Mouse (Mus musculus) myocyte (in vitro differentiated cells): Measurements from ENCODE around the gene Frmd8. TPM values are rescaled to one million over a fixed set of nuclear protein-coding genes. Genes with fewer than 3 reads are reported as not detected.

Experiments
- H3K27me3 ChIP-seq: one replicate; pipeline ENCODE4 v1.6.1; 2011; ENCODE audit not compliant: control insufficient read depth, insufficient read depth, insufficient read length
- H3K36me3 ChIP-seq: one replicate; pipeline ENCODE4 v1.6.1; 2011; ENCODE audit not compliant: control insufficient read depth, insufficient read depth
- H3K4me2 ChIP-seq: one replicate; pipeline ENCODE4 v1.6.1; 2011; ENCODE audit warnings: low read depth, control low read depth
- H3K4me3 ChIP-seq: one replicate; pipeline ENCODE4 v1.5.1; 2011; ENCODE audit warnings: mild to moderate bottlenecking, control low read depth, moderate library complexity
- H3K79me2 ChIP-seq: one replicate; pipeline ENCODE4 v1.6.1; 2011; ENCODE audit not compliant: control insufficient read depth, insufficient read depth
- H3ac ChIP-seq: one replicate; pipeline ENCODE4 v1.6.1; 2011; ENCODE audit not compliant: control insufficient read depth, insufficient read length
- CEBPB ChIP-seq: IDR thresholded peaks from 2 replicates; pipeline ENCODE4 v1.6.1; 2011; ENCODE audit warnings: mild to moderate bottlenecking, moderate library complexity; ENCODE audit not compliant: poor library complexity, insufficient read depth, severe bottlenecking
- E2F4 ChIP-seq: IDR thresholded peaks from one replicate; pipeline ENCODE4 v1.6.1; 2011; ENCODE audit warnings: mild to moderate bottlenecking, control low read depth, moderate library complexity; ENCODE audit not compliant: insufficient read depth
- MAX ChIP-seq: IDR thresholded peaks from one replicate; pipeline ENCODE4 v1.6.1; 2011; ENCODE audit warnings: low read depth, mild to moderate bottlenecking, control low read depth
- MYOD1 ChIP-seq, 3 experiments: IDR thresholded peaks; one replicate each; pipeline ENCODE4 v1.6.1; 2011; ENCODE audit warnings: control low read depth in 2 of 3, low read depth in 2 of 3, mild to moderate bottlenecking in 2 of 3, moderate library complexity in 1 of 3; ENCODE audit not compliant: insufficient read length in 2 of 3, control insufficient read depth in 1 of 3
- MYOG ChIP-seq, 3 experiments: IDR thresholded peaks; one replicate each; pipeline ENCODE4 v1.6.1; 2011; ENCODE audit warnings: control low read depth in 2 of 3, low read depth in 2 of 3, mild to moderate bottlenecking in 2 of 3; ENCODE audit not compliant: insufficient read length in 2 of 3, control insufficient read depth in 1 of 3, insufficient read depth in 1 of 3
- POLR2A ChIP-seq: IDR thresholded peaks from one replicate; pipeline ENCODE4 v1.6.1; 2011; ENCODE audit warnings: low read depth, mild to moderate bottlenecking, control low read depth, moderate library complexity; ENCODE audit not compliant: insufficient read length
- POLR2AphosphoS2 ChIP-seq: IDR thresholded peaks from one replicate; pipeline ENCODE4 v1.6.1; 2011; ENCODE audit warnings: low read depth, control low read depth; ENCODE audit not compliant: insufficient read length
- REST ChIP-seq: IDR thresholded peaks from one replicate; pipeline ENCODE4 v1.6.1; 2011; ENCODE audit warnings: mild to moderate bottlenecking, control low read depth, moderate library complexity; ENCODE audit not compliant: insufficient read depth, insufficient read length
- SRF ChIP-seq: IDR thresholded peaks from one replicate; pipeline ENCODE4 v1.6.1; 2011; ENCODE audit warnings: low read depth; ENCODE audit not compliant: control insufficient read depth, insufficient read length
- TCF12 ChIP-seq: IDR thresholded peaks from one replicate; pipeline ENCODE4 v1.6.1; 2011; ENCODE audit warnings: mild to moderate bottlenecking, control low read depth; ENCODE audit not compliant: poor library complexity, insufficient read depth, severe bottlenecking
- TCF3 ChIP-seq: IDR thresholded peaks from one replicate; pipeline ENCODE4 v1.6.1; 2011; ENCODE audit warnings: low read depth, control low read depth; ENCODE audit not compliant: insufficient read length
- USF1 ChIP-seq: IDR thresholded peaks from one replicate; pipeline ENCODE4 v1.6.1; 2011; ENCODE audit warnings: low read depth, mild to moderate bottlenecking, control low read depth, moderate library complexity
- polyA plus RNA-seq: library from polyadenylated mRNA; unstranded; fragments of >200 nt; fragmentation: generic; extraction: Trizol; gene quantifications from one replicate; pipeline ENCODE4 v1.2.1, GENCODE M21; 2012; ENCODE audit warnings: missing spikeins

Gene Frmd8
- polyA plus RNA-seq, 1 experiment: 22.3 TPM

DNA sequence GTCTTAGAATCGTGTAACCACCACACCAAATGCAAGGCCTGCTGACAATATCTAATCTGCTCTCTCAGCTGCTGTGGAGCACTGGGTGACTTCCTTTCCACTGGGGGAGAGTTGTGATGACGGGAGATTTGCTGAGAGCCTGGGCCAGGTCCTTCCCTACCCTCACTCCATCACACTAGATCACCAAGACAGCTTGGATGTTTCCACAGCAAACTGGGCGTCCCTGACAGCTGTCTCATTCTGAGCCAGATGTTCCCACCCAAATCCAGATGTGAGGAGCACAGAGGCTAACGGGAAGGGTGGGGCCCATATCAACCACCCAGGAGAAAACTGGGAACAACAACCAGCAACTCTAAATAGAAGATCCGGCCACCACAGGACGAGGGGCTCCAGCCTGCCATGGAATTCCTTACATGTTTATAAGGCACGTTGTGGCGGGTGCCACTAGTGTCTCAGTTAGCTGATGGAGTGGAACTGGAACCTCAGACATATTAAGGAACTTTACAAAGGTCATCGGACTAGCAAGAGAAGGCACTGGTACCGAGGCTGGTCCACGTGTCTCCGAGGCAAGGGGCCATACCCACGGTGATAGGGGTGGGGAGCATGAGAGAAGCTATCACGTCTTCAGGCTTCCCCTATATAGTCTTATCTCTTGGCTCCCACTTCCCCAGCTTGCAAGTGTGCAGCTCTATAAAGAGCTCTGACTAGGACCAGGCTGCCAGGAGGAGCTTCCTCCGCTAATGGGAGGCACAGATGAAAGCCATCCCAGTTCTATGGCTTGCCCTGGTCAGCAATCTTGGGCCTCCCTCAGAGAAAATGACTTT is 47.3 kb upstream of the Frmd8 start:
- Histone ChIP-seq H3K79me2 (peaks cover 26% of the 10 kb centered on the region), H3K4me2 (peak overlapping the region; percentile 49), H3K4me3 (no peak overlapping the region), H3K27me3 (no peaks in the 10 kb centered on the region), H3ac (no peak overlapping the region), H3K36me3 (peaks cover 8% of the 10 kb centered on the region)
- TF ChIP-seq MYOD1 (IDR thresholded peaks at IDR 0.05; ENCODE audit: control insufficient read depth in 1 of 3, insufficient read length in 2 of 3, low read depth in 2 of 3) (no peak), USF1 (no peak), E2F4 (no peak), SRF (no peak), TCF3 (no peak), MYOG (IDR thresholded peaks at IDR 0.05; ENCODE audit: control insufficient read depth in 1 of 3, insufficient read depth in 1 of 3, insufficient read length in 2 of 3, low read depth in 2 of 3) (no peak), POLR2AphosphoS2 (no peak), MAX (no peak), TCF12 (no peak), POLR2A (no peak), REST (no peak), CEBPB (no peak)

GRCm38 (mm10) chr19:5921715-5922114 is 46.6 kb upstream of the Frmd8 start:
- TF ChIP-seq CEBPB (no peak), POLR2AphosphoS2 (no peak), TCF3 (no peak), MAX (no peak), MYOG (IDR thresholded peaks at IDR 0.05; ENCODE audit: control insufficient read depth in 1 of 3, insufficient read depth in 1 of 3, insufficient read length in 2 of 3, low read depth in 2 of 3) (no peak), SRF (no peak), TCF12 (no peak)
- H3K27me3 ChIP-seq: no peaks in the 10 kb centered on the region
- peaks cover 26% of the 10 kb centered on the region for H3K79me2 ChIP-seq
- H3K36me3 ChIP-seq: peaks cover 14% of the 10 kb centered on the region
- no peak overlapping the region for H3K4me3 ChIP-seq
- peak overlapping the region; percentile 49 for H3K4me2 ChIP-seq
- H3ac ChIP-seq: no peak overlapping the region

DNA sequence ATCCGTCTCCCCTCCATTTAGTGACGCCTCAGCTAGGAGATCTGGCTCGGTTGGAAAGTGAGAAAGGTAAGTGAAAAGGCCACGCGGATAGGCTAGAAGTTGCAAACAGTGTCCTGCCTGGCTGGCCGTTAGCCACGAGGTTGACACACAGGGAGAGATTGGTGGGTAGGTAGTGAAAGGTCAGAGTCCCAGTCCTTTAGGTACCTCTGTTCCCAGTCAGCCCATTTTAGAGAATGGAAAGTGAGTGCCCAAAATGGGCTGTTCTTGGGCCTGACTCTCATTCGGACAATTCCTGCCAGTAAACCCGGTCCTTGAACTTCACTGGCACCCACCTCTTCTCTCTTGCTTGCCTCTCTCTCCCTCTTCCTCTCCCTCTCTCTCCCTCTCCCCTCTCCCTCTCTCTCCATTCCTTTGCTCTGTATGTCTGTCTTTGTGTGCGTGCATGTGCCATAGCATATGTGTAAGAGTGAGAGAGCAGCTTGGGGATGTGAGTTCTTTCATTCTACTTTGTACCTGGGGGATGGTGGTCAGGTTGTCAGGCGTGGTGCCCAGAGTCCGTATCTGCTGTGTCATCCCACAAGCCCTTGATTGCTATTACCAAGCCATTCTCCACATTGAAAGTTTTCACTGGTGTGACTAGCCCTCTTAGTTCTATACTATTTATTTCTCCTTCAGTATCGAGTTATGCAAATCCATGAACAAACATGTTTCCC is 38.1 kb upstream of the Frmd8 start, which contains the start of gene Dpf2:
Gene Dpf2 (minus strand): TSS at position 4 of the 713 bp plus-strand sequence.
- Histone ChIP-seq H3K27me3 (no peaks in the 10 kb centered on the region), H3K4me3 (peak within 1 kb of the TSS; percentile 96)

DNA sequence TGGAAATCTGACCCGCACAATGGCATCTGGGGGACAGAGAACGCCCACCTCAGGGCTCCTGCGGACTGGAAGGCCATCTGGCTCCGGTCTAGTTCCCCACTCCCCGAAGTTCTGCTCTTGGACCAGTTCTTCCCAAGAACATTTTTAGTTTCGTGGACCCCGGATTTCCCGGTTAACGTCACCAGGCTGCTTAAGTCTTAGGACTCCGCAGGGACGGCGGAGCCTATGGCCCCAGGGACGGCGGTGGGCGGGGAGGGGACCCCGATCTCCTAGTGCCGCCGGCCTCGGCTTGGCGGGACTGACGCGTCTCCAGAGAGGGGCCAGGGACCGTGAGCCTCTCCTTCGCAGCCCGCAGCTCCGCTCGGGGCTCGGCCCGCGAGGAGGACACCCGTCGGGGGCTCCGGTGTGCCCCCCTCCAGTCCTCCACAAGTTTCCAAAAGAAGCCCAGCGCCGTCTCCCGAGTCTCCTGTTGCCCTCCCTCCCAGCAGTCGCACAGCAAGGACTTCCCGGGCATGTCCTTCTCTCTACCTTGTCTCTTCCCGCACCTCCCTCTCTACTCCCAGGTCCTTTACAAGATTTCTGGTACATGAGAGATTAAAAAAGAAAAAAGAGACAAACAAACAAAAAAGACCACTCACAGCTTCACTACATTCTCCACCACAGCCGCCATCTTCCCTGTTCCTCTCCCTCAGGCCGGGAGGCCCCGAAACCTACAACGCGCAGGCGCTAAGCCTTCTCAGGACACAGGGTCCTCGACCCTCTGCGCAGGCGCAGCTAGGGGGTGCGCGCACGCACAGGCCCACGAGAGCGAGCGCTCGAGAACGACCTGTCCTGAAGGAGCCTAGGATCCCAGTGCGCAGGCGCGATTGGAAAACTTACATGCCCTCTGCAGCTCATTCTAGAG is 37.3 kb upstream of the Frmd8 start:
- peak overlapping the region; percentile 96 for H3K4me3 ChIP-seq
- H3K79me2 ChIP-seq: peaks cover 62% of the 10 kb centered on the region
- peak overlapping the region; percentile 93 for H3K4me2 ChIP-seq
- H3K36me3 ChIP-seq: peaks cover 16% of the 10 kb centered on the region
- peak overlapping the region; percentile 84 for H3ac ChIP-seq
- TF ChIP-seq MYOG (IDR thresholded peaks at IDR 0.05; ENCODE audit: control insufficient read depth in 1 of 3, insufficient read depth in 1 of 3, insufficient read length in 2 of 3, low read depth in 2 of 3): peak in 1 of 3 experiments; percentile 22
- peak; percentile 53 for TF ChIP-seq POLR2AphosphoS2
- no peak for TF ChIP-seq CEBPB
- peak; percentile 57 for TF ChIP-seq POLR2A
- TF ChIP-seq SRF: no peak
- no peaks in the 10 kb centered on the region for H3K27me3 ChIP-seq

More for the DNA sequence above, 38.1 kb upstream of the Frmd8 start, which contains the start of gene Dpf2:
- peak within 1 kb of the TSS; percentile 84 for H3ac ChIP-seq
- peaks cover 17% of the 10 kb centered on the region for H3K36me3 ChIP-seq
- H3K4me2 ChIP-seq: peak within 1 kb of the TSS; percentile 93
- H3K79me2 ChIP-seq: peaks cover 54% of the 10 kb centered on the region
- TF ChIP-seq TCF12 (no peak), MYOG (IDR thresholded peaks at IDR 0.05; ENCODE audit: control insufficient read depth in 1 of 3, insufficient read depth in 1 of 3, insufficient read length in 2 of 3, low read depth in 2 of 3) (no peak), SRF (no peak), POLR2A (no peak), POLR2AphosphoS2 (peak; percentile 9), MYOD1 (IDR thresholded peaks at IDR 0.05; ENCODE audit: control insufficient read depth in 1 of 3, insufficient read length in 2 of 3, low read depth in 2 of 3) (no peak)
